Mouse (Mus musculus) pancreas, adult 10 weeks (tissue): ENCODE results near the gene Nrip2. TPM values are rescaled to one million over a fixed set of nuclear protein-coding genes. Genes with fewer than 3 reads are reported as not detected.

Source experiments
- polyA plus RNA-seq: library from polyadenylated mRNA; stranded (reverse); fragments of 350-450 nt; fragmentation: Illumina TruSeq; extraction: RNeasy Lipid Tissue Mini Kit (QIAGEN cat#74804); gene quantifications from one replicate; pipeline ENCODE4 v1.2.3, GENCODE M21; 2015; ENCODE audit warnings: low read depth, low replicate concordance; ENCODE audit not compliant: insufficient read depth

The Nrip2 gene
- polyA plus RNA-seq = 2.7 TPM

GRCm38 (mm10) chr6:128398996-128399395 is at the start of gene Nrip2:
Nrip2 (plus strand) TSS chr6:128399296.

DNA sequence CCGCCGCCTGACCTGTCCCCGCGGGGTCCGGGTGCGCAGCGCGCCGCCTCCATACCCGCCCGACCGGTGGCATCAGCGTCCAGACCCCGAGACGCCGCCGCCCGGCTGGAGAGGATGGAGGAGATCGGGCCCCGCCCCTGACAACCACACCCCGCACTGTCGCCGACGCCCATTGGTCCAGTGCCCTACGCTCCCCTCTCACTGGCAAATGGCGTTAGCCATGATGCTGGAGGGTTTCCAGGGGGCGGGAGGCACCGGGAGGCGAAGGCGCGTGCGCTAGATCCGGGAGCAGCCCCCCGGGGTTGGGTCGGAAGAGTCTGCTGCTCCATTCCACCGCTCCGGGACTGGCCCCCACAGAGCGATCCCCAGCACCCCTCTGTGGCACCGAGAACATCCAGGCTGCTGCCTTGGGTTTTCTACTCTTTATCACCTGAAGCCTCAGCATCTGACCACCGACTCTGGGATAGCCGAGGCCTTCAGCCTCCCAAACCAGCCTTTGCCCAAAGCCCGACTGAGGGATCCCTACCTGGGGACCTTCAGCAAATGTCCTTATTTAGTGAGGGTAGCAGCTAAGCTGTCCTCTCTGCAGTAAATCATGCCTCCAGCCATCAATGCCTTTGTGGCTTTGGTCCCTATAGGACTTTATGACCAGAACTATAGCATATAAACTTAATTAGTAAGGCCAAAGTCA is 43.2 kb upstream of the Nrip2 start, which contains the start of gene Tulp3:
Tulp3 (minus strand) TSS at position 126 of the 691 bp plus-strand sequence.

DNA sequence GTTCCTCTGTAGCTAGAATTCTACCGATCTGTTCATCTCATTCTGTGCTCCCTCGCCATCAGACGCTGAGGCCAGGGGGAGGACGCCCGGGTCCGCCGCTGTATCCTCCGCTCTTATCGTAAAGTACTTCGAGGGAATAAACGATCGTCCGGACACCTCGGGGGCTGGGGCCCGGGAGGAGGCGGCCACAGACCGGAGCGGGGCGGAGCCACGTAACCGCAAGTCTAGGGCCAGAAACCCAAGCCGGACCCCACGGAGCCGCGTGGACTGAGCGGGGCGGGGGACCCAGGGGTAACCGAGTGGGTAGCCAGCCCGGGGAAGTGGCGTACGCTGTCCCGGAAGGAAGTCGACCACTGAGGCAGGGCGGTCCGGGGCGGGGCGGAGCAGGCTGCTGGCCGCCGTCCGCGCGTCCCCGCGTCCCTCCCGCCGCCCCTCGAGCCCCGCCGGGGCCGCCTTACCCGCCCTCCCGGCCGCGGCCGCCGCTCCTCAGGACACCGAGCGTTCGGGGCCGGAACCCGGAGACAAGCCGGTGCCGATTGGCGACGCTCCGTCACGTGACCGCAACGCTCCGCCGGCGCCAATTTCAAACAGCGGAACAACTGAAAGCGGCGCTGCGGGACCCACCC is 36.6 kb upstream of the Nrip2 start, which contains the start of the genes Rhno1 and Foxm1:
Rhno1 (minus strand) TSS at position 531 of the 626 bp plus-strand sequence.
Foxm1 (plus strand) TSS at position 587 of the 626 bp plus-strand sequence.

GRCm38 (mm10) chr6:128375192-128375591 is 23.9 kb upstream of the Nrip2 start, which contains the start of the genes Tex52 and Gm44596:
Tex52 (plus strand) TSS chr6:128375456.
Gm44596 (plus strand) TSS chr6:128375503.

DNA sequence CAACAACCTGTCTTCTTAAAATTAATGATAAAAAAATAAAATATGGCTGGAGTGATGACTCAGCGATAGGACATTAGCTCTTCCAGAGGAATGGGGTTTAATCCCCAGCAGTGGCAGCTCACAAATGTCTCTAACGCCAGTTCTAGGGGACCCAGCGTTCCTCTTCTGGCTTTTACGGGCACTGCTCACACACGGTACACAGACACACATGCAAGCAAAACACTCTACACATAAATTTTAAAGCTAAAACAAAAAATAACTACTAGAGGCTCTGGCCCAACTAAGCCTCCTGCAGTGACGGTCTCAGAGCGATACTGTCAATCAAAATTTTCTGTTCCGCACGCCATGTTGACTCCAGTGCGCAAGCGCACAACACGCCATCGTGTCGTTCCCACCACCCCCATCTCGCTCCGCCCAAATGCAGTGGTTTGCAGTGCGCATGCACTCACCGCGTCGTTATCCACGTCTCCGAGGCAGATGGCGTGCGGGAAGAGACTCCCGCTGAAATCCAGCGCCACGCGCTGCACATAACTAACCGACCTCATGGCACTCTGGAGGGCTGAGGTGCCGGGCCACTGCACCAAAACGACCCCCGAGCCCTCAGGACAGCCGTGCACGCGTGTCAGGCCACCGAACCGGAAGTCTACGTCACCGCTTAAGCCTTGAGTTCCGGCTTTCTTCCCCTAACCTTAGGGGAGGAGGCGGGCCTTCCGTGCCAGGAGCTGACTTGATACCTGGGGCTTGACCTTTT is 25.3 kb downstream of the Nrip2 start, which contains the start of gene Itfg2:
Itfg2 (minus strand) TSS at position 663 of the 751 bp plus-strand sequence.

DNA sequence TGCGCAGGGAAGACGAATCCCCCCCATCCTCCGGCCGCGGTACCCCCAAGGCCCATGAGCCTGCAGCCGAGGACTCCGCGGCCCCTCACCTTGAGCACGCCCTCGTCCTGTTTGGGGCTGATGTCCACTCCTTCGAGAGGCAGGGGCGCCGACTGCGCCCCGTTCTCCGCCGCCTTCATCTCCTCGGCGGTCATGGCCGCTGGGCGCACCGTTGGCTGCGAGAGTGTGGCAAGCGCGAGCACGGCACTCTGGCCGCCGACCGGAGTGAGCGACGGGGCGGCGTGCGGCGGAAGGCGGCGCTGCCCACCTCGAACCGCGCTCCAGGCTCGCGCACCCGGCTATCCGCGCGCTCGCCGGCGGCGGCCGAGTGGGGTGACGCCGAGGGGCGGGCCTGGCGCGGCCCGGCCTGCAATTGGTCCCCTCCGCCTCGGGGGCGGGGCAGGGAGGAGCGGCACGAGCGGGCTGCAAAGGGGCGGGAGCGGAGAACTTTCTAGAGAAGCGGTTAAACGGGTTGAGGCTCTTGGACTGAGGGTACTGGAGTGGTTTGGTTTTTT is 39.3 kb downstream of the Nrip2 start, which contains the start of gene Fkbp4:
Fkbp4 (minus strand) TSS at position 361 of the 554 bp plus-strand sequence.

Other genes with a start within 250 kb of the Nrip2 start
- 2.6 TPM for gene Tead4, start 98.5 kb upstream of the Nrip2 start, polyA plus RNA-seq
- gene Tulp3, start 43.4 kb upstream of the Nrip2 start, polyA plus RNA-seq = 3.4 TPM
- 9.0 TPM for gene Rhno1, start 36.4 kb upstream of the Nrip2 start, polyA plus RNA-seq
- gene Foxm1, start 36.3 kb upstream of the Nrip2 start, polyA plus RNA-seq = 0.33 TPM
- not detected for gene Tex52, start 23.8 kb upstream of the Nrip2 start, polyA plus RNA-seq
- gene Gm44596, start 23.8 kb upstream of the Nrip2 start, polyA plus RNA-seq = not detected
- gene Itfg2, start 25.6 kb downstream of the Nrip2 start, polyA plus RNA-seq = 9.5 TPM
- gene Fkbp4, start 39.4 kb downstream of the Nrip2 start, polyA plus RNA-seq = 35.0 TPM
- gene Pzp, start 127.4 kb downstream of the Nrip2 start, polyA plus RNA-seq = not detected
- 2.3 TPM for gene A2ml1, start 182.3 kb downstream of the Nrip2 start, polyA plus RNA-seq
- gene Klrb1a, start 224.2 kb downstream of the Nrip2 start, polyA plus RNA-seq = not detected